Mouse (Mus musculus): ENCODE measurements around the gene Nipal1.

DNA sequence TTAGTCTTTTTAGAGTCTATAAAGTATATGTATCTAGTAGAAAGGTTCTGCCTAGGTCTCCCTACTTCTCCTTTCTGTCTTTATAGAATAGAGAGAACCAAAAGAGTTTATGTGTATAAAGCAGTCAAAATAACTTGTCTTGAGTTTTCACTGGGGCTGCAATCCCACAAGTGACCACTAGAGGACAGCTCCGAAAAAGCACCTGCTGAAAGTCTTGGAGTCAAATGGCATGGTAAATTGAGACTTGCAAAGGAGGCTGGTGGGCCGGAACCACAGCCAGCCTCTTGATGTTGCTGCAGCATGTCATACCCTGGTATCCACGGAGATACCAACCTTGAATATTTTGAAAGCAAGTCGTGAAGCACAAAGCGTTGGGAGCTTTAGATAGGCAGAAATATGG is 17.7 kb downstream of the Nipal1 start:
- no peak for TF ChIP-seq CHD2 (IDR thresholded peaks at IDR 0.05; ENCODE audit: low read length)
- no peak for TF ChIP-seq POLR2A (IDR thresholded peaks at IDR 0.05; ENCODE audit: control insufficient read depth in 1 of 2, insufficient read depth in 1 of 2, low read depth in 1 of 2, low read length in 2 of 2, poor library complexity in 1 of 2)
- no peak for TF ChIP-seq POLR2AphosphoS5 (IDR thresholded peaks at IDR 0.05; ENCODE audit: borderline replicate concordance, low read depth, low read length)
- TF ChIP-seq MYC (IDR thresholded peaks at IDR 0.05; ENCODE audit: low read depth, low read length), result no peak
